Mouse (Mus musculus) 3134 (cell line): ENCODE measurements around the gene Dok1.
A peak's percentile ranks its signal among the peaks of the same experiment; 100 is the strongest.

Source experiments
- DNase-seq: peaks from one replicate; pipeline ENCODE4 v3.0.0-alpha.2; 2011; ENCODE audit warnings: low spot score; ENCODE audit not compliant: insufficient read length; ENCODE audit errors: extremely low read depth

Gene Dok1

DNA sequence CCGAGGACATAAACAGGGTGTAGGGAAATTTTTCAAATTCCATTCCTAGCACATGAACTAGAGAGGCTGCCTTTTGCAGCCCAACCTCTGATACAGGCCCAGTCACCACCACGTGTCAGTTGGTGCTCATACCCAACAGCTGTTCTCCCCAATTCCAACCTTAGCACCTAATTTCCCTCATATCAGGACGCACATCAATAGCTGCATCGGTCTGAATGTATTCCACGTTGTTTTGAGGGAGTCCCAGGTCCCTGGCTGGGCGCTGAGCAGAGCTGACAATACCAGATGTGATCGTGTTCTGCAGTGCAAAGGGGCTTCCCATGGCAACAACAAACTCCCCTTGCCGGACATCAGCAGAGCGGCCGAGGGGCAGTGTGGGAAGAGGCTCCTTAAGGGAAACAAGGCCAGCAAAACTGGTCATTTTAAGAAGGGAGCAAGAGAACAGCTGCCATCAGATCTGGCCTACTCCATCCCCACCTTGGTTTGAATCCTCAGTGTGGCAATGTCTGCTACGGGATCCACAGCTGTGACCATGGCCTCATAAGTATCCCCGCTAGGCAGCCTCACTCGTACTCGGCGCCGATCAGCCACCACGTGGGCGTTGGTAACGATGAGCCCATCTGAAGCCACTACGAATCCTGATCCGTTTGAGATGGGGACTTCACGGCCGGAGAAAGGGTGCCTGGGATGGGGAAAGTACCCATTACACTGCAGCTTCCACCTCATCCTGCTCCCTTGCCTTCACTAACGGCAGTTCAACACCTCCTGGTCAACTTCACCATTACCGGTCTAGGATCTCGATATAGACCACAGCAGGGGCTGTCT, 20.1 kb upstream of the Dok1 start:
- DNase-seq: peak; percentile 59

DNA sequence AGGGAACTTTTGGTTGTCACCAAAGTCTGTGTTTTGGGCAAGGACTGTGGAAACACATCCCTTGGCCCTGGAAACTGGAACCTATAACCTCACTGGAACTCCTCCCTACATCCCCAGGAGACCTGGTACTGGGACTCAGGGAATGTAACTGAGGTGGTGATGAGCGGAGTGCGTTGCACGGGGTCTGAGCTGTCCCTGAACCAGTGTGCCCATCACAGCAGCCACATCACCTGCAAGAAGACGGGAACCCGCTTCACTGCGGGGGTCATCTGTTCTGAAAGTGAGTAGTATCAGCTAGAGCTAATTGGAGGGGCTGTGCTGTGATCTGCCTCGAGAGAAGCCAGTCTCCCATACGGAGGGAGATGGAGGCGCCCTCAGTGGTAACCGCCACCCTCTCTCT, 16.1 kb upstream of the Dok1 start:
- no peak for DNase-seq

DNA sequence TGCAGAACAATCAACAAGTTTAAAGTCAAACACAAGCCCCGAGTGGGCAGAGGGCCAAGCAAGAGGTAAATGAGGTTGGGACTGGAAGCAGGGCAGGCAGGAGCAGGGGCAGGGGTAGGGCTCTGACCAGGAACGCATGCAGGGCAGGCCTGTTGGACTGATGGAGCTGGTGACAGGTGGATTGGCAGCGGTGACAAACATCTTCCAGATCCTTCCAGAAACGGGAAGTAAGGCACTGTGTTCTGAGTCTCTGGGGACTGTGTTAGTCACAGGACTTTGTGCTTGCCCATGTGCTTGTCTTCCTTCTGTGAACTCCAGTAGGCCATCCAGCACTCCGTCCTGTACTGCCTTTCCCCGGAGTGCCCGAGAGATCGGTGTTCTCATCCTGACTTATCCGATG, 11.5 kb upstream of the Dok1 start:
- DNase-seq: peak; percentile 49

DNA sequence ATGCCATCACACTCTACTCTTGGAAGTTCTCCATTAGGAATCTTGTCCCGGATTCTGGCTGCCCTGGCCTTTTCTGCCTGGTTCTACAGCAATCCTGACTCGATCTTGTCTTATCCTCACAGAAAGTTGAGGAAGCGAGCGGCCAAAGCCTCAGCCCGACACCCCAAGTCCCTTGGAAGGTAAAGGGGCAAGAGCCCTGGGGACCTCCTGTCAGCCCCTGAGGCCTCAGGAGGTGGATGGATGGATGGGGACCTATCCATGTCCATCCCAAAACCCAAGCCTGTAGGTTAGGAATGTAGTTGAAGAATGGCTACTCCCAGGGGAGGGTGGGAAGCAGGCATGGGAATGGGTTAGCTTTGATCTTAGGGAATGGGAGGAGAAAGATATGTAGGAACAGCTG, 10.7 kb upstream of the Dok1 start:
- no peak for DNase-seq

DNA sequence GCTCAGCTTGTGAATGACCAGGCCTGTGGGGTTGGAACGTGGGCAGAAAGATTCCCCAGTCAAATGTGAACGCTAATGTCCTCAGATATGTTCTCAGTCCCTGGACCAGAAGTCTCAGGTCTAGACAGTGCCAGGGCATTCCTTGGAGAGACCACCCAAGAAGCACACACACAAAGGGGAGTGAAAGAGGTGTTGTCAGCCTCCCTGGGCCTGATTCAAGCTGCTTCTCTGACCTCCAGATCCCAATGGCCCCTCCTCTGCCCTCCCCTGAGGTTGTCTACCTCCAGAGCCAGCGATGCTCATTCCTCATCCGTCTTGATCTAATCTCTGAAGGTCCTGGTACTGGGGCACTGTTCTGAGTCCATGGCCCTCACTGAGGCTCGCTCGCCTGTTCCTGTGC, 10.3 kb upstream of the Dok1 start:
- no peak for DNase-seq

DNA sequence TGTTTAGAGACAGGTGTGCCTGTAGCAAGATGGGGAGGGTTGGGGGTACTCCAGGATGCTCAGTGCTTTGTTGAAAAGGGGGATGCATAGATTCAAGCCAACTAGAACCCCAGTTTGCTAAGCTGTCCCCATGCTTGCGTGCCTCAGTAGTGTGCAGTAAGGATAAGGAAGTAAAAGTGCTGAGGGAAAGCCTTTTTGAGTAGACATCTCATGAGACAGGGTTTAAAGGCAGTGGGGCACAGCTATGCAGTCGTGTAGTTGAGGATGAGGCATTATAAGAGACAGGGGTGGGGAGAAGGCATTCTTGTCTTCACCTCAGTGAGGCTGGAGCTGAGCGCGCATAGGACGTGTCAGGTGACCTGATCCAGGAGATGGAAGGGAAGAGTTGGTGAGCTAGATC, 7.3 kb upstream of the Dok1 start:
- DNase-seq: no peak

DNA sequence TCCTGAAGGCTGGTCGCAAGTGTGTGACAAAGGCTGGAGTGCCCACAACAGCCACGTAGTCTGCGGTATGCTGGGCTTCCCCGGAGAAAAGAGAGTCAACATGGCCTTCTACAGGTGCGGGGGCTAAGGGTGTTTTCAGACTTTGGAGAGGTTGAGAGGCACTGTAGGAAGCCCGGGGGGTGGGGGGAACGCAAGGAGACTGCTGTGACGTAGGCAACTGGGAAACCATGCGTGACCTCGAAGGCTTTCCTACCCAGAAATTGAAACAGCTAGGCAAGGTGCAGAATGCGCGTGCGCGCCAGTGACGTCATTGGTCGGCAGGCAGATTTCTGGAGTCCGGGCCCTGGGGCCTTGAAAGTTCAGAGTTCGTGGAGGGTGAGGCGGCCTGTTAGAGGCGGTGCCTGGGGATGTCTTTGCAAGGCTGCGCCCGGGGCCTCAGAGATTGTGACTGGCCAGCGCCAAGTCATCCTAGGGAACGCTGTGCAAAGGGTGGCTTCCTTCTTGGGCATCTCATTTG, 5.3 kb upstream of the Dok1 start:
- no peak for DNase-seq

DNA sequence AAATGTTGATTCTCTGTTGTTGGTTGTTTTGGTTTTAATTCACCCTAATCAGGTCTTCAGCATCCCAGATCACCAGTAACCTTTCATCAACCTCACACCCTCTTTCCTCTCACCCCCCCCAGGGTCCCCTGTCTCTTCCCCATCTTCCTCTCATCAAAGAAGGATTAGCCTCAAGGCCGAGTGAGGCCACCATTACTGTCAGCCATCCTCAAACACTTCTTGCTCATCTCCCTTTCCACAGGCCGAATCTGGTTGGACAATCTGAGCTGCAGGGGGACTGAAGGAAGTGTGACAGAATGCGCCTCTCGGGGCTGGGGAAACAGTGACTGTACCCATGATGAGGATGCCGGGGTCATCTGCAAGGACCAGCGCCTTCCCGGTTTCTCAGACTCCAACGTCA, 3.9 kb upstream of the Dok1 start:
- no peak for DNase-seq

DNA sequence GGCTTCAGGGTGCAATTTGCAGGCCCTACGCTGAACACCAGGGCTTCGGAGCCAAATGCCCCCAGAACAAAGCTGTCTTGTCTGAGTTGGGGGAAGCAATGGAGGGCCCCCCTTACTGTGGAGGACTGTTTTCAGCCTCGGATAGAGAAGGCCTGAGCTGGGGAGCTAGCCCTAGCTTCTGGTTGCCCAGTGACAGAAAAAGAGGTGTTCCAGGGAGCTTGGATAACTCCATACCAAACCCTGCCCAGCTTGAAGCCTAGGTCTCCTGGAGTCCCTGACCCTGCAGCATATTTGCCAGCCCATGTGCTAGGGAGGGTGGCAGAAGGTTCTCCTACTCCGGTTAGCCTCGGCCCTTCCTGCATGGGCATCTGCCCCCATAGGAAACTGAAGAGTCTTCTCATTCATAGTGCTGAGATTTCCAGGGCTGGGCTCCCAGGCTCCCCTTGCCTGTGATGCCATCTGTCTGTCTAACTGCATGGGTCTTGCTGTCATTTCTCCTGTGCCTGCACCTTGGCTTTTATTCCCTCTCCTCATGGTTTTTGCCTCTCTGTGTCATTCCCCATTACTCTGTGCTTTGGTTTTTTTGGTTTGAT, 1.3 kb upstream of the Dok1 start:
- DNase-seq: no peak

DNA sequence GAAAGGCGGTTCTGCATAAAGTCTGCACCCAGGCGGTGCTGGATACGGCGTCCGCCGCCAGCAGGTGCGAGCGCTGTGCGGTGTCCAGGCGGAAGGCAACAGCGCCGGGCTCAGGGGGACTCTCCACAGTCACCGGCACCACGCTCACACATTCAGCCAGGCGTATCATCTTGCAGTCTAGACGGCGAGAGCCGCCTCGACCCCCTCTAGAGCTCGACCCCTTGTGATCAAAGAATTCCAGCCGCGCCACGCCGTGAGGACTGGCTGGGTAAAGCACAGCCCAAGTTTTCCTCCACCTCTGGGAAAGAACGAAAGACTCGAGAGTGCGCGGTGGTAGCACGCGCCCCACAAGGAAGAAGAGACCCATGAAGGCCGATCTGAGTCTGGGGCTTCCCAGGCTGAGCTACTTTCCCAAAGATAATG, 491 bp downstream of the Dok1 start:
- peak; percentile 70 for DNase-seq

DNA sequence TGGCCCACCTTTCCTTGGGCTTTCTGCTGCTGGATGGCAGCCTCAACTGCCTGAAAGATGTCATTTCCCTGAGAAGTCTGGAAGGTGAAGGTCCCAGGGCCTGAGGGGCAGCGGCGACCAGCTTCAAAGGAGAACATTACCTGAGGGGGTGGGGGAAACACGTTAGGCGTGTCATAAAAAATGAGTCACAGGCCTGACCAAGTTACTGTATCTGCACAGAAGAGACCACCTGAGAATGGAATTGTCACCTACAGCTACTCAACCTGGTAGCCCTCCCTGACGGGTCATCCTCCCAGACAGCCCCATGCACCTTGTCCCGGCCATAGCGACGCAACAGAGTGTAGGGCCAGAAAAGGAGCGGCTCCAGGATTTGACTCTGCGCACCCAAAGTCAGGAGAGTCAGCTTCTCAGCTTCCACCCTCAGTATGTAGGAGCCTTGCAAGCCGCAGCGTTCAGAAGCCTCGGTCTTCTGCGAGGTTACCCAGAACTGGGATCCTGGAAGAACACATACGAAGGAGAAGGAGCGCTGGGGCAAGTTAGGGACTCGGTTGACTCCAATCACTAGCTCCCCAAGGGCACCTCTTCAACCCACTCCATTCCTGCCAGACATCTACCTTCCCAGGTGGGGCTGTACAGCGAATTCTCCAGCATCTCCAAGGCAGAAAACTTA, 1.2 kb downstream of the Dok1 start:
- no peak for DNase-seq

DNA sequence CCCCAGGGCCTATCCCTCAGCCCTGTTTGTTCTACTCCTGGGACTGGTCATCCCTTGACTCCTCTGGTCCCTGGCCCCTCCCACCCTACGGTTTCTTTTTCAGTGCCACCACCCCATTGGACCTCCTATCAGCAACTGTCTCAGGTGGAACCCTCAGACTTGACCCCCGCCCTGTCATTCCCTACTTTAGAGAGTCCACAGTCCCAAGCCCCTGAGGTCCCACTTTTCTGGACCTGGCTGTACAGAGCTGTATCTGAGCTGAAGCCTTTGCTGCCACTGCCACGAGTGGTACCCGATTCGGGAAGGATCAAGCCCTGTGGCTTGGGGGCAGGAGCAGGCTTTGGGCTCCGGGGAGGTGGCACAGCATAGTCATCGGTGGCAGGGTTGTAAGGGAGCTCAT, 2.2 kb downstream of the Dok1 start:
- DNase-seq: no peak

DNA sequence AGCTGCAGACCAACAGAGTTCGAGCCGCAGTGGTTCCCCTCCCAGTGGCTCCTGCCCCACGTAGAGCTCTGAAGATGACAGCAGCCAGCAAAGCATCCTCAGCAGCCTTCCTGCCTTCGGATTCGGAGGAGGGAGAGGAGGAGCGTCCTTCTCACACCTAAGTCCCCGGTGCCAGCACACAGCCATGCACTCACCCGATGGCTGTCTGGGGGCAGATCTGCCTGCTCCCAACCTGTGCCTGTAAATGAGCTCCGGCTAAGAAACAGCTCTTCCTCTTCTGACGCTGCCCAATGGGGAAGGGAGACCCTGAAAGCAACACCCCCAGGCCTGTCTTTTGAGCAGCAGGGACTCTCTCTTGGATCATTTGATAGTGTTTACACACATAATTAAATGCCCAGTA, 3.5 kb downstream of the Dok1 start:
- no peak for DNase-seq

DNA sequence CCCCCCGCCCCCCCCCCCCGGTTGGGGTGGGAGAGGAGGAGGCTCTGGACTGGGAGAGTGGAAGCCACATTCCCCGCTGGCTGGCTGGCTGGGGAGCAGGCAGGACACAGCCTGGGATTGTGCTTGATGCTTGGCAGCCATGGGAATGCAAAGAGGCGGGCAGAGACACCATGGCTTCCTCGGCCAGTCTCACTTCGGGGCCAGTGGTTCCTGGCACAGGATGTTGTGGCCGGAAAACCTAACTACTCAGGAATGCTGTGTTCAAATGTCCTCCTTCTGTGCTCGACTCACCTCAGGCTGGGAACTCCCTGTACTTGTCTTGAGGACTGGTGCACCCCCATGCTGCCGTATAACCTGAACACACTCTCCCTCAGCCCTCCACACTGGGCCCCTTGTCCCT, 5.6 kb downstream of the Dok1 start:
- DNase-seq: peak; percentile 83

DNA sequence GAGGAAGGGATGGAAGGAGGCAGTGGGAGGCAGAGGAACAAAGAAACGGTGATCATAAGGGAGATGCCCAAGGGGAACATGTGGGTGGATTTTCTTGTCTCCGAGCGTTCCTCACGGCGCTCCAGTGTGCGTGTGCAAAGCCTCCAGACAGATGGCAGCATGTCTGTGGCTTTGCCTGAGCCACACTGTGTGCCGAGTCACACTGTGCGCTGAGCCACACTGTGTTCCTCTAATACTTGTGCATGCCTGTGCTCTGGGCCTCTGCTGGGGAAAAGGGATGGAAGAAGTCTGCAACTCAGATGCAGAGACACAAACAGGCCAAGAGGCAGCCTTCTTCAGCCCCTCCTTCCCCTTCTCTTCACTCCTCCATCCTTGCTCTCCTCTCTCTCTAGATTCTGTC, 6.0 kb downstream of the Dok1 start:
- DNase-seq: no peak

DNA sequence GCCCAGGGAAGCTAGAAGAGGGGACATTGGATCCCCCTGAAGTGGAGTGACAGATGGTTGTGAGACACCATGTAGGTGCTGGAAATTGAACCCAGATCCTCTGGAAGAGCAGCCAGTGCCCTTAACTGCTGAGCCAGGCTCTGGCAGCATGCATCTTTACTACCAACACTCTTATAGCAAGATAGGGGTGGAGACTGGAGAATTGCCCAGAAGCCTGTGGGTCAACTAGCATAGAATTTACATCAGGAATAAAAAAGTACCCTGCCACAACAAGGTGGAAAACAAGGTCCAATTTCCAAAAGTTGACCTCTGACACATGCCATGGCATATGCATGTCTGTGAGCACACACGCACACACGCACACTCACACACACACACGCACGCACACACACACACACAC, 8.1 kb downstream of the Dok1 start:
- DNase-seq: no peak

DNA sequence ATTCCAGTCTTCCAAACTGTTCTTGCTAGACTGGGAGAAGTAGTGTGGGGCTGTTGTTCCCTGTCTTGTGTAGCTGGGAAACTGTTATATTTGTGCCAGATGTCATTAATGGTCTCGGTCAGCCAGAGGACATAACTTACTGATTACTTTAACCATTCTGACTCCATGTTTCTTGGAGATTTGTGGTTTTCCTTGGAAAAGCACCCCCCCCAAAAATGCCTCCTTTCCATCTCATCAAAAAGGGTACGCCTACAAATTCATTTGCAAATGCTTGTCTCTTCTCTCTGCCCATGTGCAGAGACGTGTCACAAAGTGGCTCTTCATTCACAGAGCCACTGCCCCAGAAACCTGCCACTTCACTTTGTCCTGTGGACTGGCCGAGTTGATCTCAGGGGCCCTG, 8.8 kb downstream of the Dok1 start:
- no peak for DNase-seq

DNA sequence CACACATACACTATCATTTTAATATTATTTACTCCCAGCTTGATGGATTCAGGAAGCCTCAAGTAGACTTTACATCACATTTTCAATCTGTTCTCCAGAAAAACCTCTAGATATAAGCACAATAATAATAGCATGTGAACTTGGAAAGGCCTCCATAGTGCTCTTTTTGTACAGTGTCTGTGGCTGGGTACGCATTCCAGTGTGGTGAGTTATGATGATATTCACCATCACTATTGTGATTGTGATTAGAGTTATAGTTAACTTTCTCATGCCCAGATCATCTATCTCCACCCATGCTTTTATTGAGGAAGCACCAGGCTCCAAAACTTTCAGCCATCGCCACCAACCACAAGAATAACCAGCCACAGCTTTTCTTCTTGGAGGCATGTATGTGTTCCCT, 9.5 kb downstream of the Dok1 start:
- DNase-seq: no peak

DNA sequence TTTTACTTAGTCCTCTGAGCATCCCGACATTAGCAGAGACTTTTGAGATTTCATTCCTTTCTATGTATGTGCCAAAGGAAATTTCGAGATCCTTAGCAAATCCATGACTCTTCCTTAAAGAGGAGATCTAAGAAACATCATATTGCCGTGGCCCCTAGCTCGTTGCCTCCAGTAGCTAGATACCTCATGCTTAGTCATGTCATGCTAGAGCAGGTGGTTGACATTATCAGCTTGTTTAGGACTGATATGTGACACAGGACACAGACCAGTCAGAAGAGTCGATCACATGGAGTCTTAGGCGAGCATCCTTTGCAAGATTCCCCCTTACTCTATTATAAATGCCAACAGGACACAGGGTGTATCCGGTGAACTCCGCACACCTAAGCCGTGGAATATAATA, 10.3 kb downstream of the Dok1 start:
- no peak for DNase-seq

DNA sequence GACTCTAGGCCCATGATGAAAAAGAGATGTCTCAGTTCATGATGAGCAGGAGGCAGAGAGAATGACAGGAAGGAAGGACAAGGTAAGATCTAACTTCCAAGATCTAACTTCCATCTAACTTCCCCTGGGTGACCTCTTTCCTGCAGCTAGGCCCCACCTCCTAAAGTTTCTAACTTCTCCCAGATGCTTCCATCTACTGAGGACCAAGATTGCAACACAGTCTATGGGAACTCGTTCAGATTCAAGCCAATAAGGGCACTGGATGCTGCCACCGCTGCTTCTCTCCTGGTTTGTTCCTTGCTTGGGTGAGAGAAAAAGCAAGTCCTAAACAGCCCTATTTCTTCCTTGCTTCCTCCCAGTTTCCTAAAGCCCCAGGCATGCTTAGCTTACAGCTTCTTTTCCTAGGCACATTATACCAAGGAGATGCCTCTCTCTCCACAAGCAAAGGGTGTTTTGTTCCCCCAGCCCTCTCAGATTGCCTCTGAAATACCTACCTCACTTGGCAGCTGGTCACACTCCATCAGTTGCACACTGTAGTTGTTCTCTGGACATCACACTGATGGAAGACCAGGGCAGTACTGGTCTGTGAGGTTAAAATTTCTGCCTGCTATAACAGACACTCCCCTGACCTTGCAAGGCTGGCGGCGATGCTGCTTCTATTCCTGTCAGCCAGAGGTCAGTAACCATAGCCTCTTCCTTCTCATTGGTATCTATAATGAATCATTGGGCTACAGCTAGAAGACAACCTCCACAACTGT, 12.3 kb downstream of the Dok1 start:
- DNase-seq: no peak

DNA sequence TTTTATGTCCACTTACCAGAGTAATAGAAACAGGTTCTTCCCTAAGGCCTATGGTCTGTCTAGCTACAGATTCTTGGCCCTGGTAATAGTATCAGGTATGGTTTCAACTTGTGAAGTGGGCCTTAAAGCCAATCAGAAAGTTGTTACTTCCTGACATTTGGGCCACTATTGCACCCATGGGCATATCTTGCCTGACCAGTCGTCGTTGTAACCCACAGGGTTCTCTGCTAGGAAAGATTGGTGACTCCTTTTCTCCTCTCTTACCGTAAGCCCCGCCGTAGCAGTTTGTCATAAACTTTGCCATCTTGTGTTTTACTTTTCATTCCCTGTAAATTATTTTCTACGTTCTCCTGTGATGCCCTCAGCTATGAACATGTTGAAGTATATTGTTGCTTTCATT, 13.2 kb downstream of the Dok1 start:
- no peak for DNase-seq
